Mouse (Mus musculus): ENCODE data around the gene Pml. TPM values are rescaled to one million over a fixed set of nuclear protein-coding genes. Genes with fewer than 3 reads are reported as not detected.
"Not testable (repeated sequence)": the region's sequence is repeated elsewhere in the genome, so short reads cannot be mapped to it uniquely, and the experiment has no call there.

Pml gene
- polyA plus RNA-seq, 1 experiment = 6.8 TPM

DNA sequence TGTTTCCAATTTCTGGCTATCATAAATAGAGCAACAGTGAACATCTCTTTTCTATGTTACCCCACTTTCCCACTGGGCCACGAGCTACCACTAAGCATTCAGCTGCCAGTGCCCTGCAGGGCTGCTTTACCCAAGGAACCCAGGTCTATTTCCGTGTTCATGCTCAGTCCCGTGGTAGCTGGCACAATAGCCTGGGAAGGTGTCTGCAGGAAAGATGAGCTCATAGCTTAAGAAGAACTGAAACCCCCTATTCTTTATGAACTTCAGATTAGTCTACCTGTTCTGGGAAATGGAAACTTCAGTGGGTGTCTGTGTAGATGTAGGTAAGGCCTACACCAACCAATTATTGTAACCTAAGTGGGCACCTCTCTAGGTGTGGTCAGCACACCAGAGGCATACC is 15.8 kb upstream of the Pml start:
- TF ChIP-seq TAL1 (IDR thresholded peaks at IDR 0.05; ENCODE audit: low read length) = no peak
- TF ChIP-seq GATA1 (IDR thresholded peaks at IDR 0.05; ENCODE audit: low read length) = no peak
- Histone ChIP-seq H3K9me3 (ENCODE audit: control insufficient read depth, low read length) (no peaks in the 10 kb centered on the region), H3K4me3 (replicated peaks) (no peak overlapping the region), H3K4me1 (ENCODE audit: control insufficient read depth) (peaks cover 8% of the 10 kb centered on the region), H3K36me3 (ENCODE audit: control insufficient read depth) (peaks cover 2% of the 10 kb centered on the region; the same call in 1 of the 2 replicates), H3K27me3 (ENCODE audit: control insufficient read depth) (no peaks in the 10 kb centered on the region)

DNA sequence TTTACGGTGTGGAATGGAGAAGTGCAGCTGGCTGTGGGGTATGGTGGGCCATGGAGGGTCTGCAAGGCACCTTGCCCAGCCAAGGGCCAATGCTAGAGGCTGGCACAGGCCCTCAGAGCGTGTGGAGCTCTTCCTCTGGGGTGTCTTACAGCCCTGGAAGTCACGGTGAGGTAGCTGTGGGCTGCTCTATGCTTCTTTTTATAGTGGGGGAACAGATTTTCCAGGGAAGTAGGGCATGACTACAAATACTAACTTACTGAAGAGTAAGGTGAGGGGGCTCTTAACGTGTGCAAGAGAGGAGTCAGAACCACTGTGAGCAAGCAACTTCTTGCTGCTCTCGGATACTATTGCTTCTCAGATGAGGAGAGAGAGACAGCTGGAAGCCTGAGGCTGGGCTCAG is 12.9 kb upstream of the Pml start:
- H3K4me1 ChIP-seq (ENCODE audit: control insufficient read depth) = peaks cover 4% of the 10 kb centered on the region; the same call in 1 of the 2 replicates
- TF ChIP-seq GATA1 (IDR thresholded peaks at IDR 0.05; ENCODE audit: low read length) (no peak), TAL1 (IDR thresholded peaks at IDR 0.05; ENCODE audit: low read length) (no peak)
- no peaks in the 10 kb centered on the region for H3K9me3 ChIP-seq (ENCODE audit: control insufficient read depth, low read length)
- H3K36me3 ChIP-seq (ENCODE audit: control insufficient read depth) = peaks cover 5% of the 10 kb centered on the region; the same call in 1 of the 2 replicates
- no peaks in the 10 kb centered on the region for H3K27me3 ChIP-seq (ENCODE audit: control insufficient read depth)
- no peak overlapping the region for H3K4me3 ChIP-seq (replicated peaks)

DNA sequence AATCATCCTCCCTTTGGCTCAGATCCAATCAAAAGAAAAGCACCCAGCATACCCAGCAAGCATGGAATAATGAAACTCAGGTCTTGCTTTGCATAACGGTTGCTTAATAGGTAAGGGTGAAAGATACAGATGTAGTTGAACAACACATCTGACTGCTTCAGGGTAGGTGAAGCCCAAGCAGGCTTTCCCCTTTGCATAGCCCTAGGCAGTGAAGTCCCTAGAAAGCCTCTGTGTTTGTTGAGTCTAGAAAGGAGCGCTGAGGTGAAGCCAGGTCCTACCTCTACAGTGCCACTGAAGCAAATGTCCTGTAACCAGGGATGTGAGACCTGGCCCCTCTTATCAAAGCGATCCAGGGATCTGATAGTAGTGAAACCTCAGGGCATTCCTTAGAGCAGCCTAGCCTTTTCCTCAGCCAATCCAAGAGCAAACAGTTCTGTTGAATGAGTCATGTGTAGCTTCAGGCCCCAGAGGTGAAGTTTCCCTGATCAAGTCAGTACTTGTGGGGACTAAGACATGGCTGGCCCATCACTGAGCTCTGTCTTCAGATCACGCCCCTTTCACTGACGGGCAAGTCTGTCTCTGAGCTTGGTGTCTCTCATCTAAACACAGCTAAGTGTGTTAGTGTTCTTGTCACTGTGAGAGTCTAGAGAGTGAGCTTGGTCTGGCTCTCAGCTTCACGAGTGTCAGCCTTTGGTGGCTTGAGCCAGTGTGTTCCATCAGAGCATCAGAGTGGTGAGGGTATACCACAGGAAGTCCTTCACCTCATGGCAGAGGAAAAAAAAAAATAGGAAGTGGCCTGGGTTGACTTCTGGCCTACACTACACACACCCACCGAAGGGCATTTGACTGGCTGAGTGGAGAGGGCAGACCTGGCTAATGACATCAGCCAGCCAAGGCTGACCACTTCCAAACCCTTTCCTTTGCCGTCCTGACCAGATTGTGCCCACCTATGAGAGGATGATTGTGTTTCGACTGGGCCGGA is 6.4 kb upstream of the Pml start:
- Histone ChIP-seq H3K36me3 (ENCODE audit: control insufficient read depth) (peaks cover 7% of the 10 kb centered on the region; the same call in 1 of the 2 replicates), H3K4me1 (ENCODE audit: control insufficient read depth) (peaks cover 38% of the 10 kb centered on the region), H3K9me3 (ENCODE audit: control insufficient read depth, low read length) (no peaks in the 10 kb centered on the region), H3K27me3 (ENCODE audit: control insufficient read depth) (no peaks in the 10 kb centered on the region), H3K4me3 (replicated peaks) (no peak overlapping the region)
- TF ChIP-seq GATA1 (IDR thresholded peaks at IDR 0.05; ENCODE audit: low read length) (no peak), TAL1 (IDR thresholded peaks at IDR 0.05; ENCODE audit: low read length) (no peak)

DNA sequence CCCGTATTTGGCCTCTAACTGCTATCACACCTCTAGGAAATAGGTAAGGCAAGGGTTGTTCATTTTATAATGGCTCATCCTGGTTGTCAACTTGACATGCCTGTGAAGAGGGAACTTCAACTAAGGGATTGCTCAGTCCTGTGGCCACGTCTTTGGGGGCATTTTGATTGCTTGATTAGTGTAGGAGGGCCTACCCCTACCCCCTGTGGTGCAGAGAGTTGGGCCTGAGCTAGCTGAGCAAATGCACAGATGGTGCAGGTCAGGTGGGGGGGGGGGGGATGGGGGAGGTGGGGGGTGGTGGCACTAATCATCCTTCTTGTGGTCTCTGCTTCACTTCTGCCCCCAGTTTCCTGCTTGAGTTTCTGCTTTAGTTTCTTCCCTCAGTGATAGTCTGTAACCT is 5.5 kb upstream of the Pml start:
- Histone ChIP-seq H3K4me3 (replicated peaks) (no peak overlapping the region), H3K4me1 (ENCODE audit: control insufficient read depth) (peaks cover 45% of the 10 kb centered on the region), H3K36me3 (ENCODE audit: control insufficient read depth) (peaks cover 6% of the 10 kb centered on the region; the same call in 1 of the 2 replicates), H3K27me3 (ENCODE audit: control insufficient read depth) (no peaks in the 10 kb centered on the region), H3K9me3 (ENCODE audit: control insufficient read depth, low read length) (no peaks in the 10 kb centered on the region)
- TF ChIP-seq GATA1 (IDR thresholded peaks at IDR 0.05; ENCODE audit: low read length) = no peak

DNA sequence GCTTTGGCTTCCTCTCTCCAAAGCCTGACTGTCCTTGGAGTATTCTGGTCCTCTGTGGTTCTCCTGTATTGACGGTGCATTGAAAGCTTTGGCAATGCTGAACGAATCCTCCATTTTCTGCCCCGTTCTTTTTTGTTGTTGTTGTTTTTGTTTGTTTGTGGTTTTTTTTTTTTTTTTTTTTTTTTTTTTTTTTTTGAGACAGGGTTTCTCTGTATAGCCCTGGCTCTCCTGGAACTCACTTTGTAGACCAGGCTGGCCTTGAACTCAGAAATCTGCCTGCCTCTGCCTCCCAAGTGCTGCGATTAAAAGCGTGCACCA is 4.2 kb upstream of the Pml start:
- H3K4me1 ChIP-seq (ENCODE audit: control insufficient read depth) = peaks cover 57% of the 10 kb centered on the region
- H3K36me3 ChIP-seq (ENCODE audit: control insufficient read depth); H3K9me3 ChIP-seq (ENCODE audit: control insufficient read depth, low read length); H3K27me3 ChIP-seq (ENCODE audit: control insufficient read depth): not testable (repeated sequence)
- H3K4me3 ChIP-seq (replicated peaks) = peak overlapping the region; percentile 71

DNA sequence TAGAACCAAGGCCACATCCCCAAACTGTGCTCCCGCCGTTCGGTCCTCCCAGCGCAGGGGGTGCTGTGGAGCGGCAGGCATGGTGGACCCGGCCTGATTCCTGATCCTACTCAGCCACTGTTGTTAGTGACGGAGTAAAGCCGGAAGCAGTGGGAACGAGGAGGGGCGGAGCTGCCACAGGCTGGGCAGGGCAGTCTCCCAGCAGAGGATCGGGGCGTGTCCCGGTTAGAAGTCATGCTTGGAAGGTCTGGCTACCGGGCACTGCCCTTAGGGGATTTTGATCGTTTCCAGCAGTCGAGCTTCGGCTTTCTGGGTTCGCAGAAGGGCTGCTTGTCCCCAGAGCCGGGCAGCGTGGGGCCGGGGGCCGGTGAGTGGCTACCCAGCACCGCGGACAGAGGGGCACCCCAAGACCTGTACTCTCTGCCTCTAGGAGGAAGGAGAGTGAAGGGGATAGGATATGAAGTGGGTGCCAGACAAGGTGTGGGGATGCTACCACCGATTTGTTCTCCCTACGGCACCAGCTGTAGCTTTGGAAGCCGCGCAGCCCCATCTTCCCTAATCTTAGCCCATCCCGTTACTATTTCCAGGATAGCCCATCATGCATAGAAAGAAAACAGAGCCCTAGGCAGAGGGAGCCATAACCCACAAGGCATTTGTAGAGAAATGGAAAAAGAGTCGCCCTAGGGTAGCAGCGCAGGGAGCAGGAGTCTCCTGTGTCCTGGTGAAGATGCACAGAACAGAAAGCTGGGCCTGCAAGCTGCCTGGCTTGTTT is 3.6 kb upstream of the Pml start, which contains the start of gene Stoml1:
Gene Stoml1, plus strand, starts transcription at position 132 of the 772 bp plus-strand sequence.
- Histone ChIP-seq H3K36me3 (ENCODE audit: control insufficient read depth) (peaks cover 10% of the 10 kb centered on the region), H3K4me3 (replicated peaks) (peak within 1 kb of the TSS; percentile 71), H3K4me1 (ENCODE audit: control insufficient read depth) (peaks cover 62% of the 10 kb centered on the region), H3K9me3 (ENCODE audit: control insufficient read depth, low read length) (no peaks in the 10 kb centered on the region), H3K27me3 (ENCODE audit: control insufficient read depth) (no peaks in the 10 kb centered on the region)
- no peak for TF ChIP-seq GATA1 (IDR thresholded peaks at IDR 0.05; ENCODE audit: low read length)
- no peak for TF ChIP-seq TAL1 (IDR thresholded peaks at IDR 0.05; ENCODE audit: low read length)

DNA sequence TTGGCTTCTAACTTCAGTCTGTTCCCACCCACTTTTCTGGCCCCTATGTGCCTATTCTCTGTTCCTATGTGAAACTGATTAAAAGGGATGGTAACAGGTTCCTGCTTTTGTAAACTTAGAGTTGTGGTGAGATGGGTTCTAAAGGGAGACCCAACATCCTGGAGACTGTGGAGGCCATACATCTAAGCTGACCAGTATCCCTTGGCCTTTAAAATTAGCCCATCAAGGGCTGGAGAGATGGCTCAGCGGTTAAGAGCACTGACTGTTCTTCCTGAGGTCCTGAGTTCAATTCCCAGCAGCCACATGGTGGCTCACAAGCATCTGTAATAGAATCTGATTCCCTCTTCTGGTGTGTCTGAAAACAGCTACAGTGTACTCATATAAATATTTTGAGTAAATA is 1.1 kb upstream of the Pml start:
- H3K9me3 ChIP-seq (ENCODE audit: control insufficient read depth, low read length); H3K27me3 ChIP-seq (ENCODE audit: control insufficient read depth); H3K4me3 ChIP-seq (replicated peaks): not testable (repeated sequence)
- peaks cover 26% of the 10 kb centered on the region for H3K36me3 ChIP-seq (ENCODE audit: control insufficient read depth)
- H3K4me1 ChIP-seq (ENCODE audit: control insufficient read depth) = peaks cover 80% of the 10 kb centered on the region

DNA sequence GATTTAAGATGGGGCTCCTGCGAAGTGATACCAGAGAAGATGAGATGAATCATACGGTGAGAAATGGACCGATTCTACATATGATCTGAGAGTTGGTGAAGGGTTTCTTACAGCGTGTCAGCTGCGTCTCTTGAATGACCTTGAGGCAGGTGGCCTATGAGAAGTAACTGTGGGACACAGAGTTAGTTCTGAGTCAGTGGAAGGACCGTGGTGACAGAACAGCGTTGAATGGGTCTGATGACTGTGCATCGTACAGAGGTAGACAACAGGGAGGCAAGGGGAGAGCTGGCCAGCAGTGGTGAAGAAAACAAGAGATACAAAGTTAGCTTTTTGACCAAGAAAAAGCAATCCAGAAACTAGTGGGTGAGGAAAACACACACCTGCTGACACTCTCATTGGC is 736 bp upstream of the Pml start:
- no peaks in the 10 kb centered on the region for H3K27me3 ChIP-seq (ENCODE audit: control insufficient read depth)
- H3K4me3 ChIP-seq (replicated peaks) = peak overlapping the region; percentile 90
- peaks cover 27% of the 10 kb centered on the region for H3K36me3 ChIP-seq (ENCODE audit: control insufficient read depth)
- no peaks in the 10 kb centered on the region for H3K9me3 ChIP-seq (ENCODE audit: control insufficient read depth, low read length)
- peaks cover 80% of the 10 kb centered on the region for H3K4me1 ChIP-seq (ENCODE audit: control insufficient read depth)
- no peak for TF ChIP-seq TAL1 (IDR thresholded peaks at IDR 0.05; ENCODE audit: low read length)
- TF ChIP-seq GATA1 (IDR thresholded peaks at IDR 0.05; ENCODE audit: low read length) = no peak

DNA sequence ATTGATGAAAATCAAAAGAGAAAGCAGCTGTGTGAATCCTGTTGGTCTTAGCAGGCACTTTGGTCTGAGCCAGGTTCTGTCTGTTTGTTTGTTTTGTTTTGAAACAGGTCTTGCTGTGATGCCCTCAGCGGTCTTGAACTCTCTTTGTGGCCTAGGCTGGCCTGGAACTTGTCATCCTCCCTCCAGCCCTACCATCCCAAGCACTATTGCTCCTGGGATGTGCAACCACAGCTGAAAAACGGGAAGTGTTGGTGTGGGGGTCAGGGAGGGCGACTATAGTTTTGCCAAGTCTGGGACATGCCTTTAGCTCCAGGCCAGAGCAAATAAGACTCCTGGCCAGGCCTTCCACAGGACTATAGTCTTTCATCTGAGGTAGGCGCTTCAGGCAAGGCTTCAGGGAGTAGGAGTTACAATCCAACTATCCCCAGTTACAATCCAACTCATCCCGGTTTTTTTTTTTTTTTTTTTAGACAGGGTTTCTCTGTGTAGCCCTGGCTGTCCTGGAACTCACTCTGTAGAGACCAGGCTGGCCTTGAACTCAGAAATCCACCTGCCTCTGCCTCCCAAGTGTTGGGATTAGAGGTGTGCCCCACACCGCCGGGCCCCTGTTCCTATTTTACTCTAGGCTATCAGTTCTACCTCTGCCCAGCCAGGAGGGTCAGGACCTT is 706 bp downstream of the Pml start:
- Histone ChIP-seq H3K4me3 (replicated peaks) (peak overlapping the region; percentile 90), H3K9me3 (ENCODE audit: control insufficient read depth, low read length) (no peaks in the 10 kb centered on the region), H3K36me3 (ENCODE audit: control insufficient read depth) (peaks cover 40% of the 10 kb centered on the region), H3K27me3 (ENCODE audit: control insufficient read depth) (no peaks in the 10 kb centered on the region), H3K4me1 (ENCODE audit: control insufficient read depth) (peaks cover 83% of the 10 kb centered on the region)
- TF ChIP-seq GATA1 (IDR thresholded peaks at IDR 0.05; ENCODE audit: low read length) = no peak
